Mouse (Mus musculus) kidney, embryonic 15.5 days (tissue): Measurements from ENCODE around the gene Prkci. TPM values are rescaled to one million over a fixed set of nuclear protein-coding genes. Genes with fewer than 3 reads are reported as not detected.
A peak's percentile ranks its signal among the peaks of the same experiment; 100 is the strongest.

Source experiments
- ATAC-seq: fragments of 200-750 bp; cut with Nextera tagmentation; replicated peaks from 2 replicates; pipeline ENCODE4 v1.8.0; 2017; ENCODE audit warnings: moderate TSS enrichment; ENCODE audit not compliant: low FRiP score
- H3K27ac ChIP-seq: fragments of 300-500 bp; sonication (generic); 2 replicates; pipeline ENCODE4 v1.5.1; 2015; ENCODE audit warnings: mild to moderate bottlenecking, inconsistent platforms
- H3K27me3 ChIP-seq: fragments of 300-500 bp; sonication (generic); 2 replicates; pipeline ENCODE4 v1.6.1; 2015; ENCODE audit warnings: inconsistent platforms
- H3K36me3 ChIP-seq: fragments of 300-500 bp; sonication (generic); 2 replicates; pipeline ENCODE4 v1.6.1; 2015; ENCODE audit warnings: inconsistent platforms
- H3K4me1 ChIP-seq: fragments of 300-500 bp; sonication (generic); 2 replicates; pipeline ENCODE4 v1.6.1; 2015; ENCODE audit warnings: inconsistent platforms
- H3K4me2 ChIP-seq: fragments of 300-500 bp; sonication (generic); 2 replicates; pipeline ENCODE4 v1.6.1; 2015; ENCODE audit warnings: moderate library complexity, mild to moderate bottlenecking, inconsistent platforms
- H3K4me3 ChIP-seq: fragments of 300-500 bp; sonication (generic); replicated peaks from 2 replicates; pipeline ENCODE4 v1.5.1; 2015; ENCODE audit warnings: mild to moderate bottlenecking, inconsistent platforms
- H3K9ac ChIP-seq: fragments of 300-500 bp; sonication (generic); 2 replicates; pipeline ENCODE4 v1.6.1; 2015; ENCODE audit warnings: mild to moderate bottlenecking, inconsistent platforms
- H3K9me3 ChIP-seq: fragments of 300-500 bp; sonication (generic); replicated peaks from 2 replicates; pipeline ENCODE4 v1.6.1; 2016; ENCODE audit warnings: inconsistent platforms
- WGBS: fragments of 180-500 bp; shearing (Covaris S2); methylation state at CpG from one replicate; pipeline ENCODE4 v1.1.7; 2015; ENCODE audit warnings: mixed read lengths; 5-methylcytosine and 5-hydroxymethylcytosine counted together
- polyA plus RNA-seq: library from polyadenylated mRNA; unstranded; fragments of >200 nt; fragmentation: Nextera tagmentation; extraction: Ambion mirVana; gene quantifications from 2 replicates; pipeline ENCODE4 v1.2.1, GENCODE M21; 2015

Prkci gene
- polyA plus RNA-seq, 1 experiment from 2014 or later: 40.5 TPM

GRCm38 (mm10) chr3:30999401-31000017, 4.0 kb downstream of the Prkci start:
- Histone ChIP-seq H3K9ac (no peak overlapping the region; the same call in 1 of the 2 replicates), H3K27ac (peak overlapping the region; percentile 85), H3K27me3 (no peaks in the 10 kb centered on the region), H3K9me3 (no peaks in the 10 kb centered on the region), H3K4me1 (peaks cover 45% of the 10 kb centered on the region), H3K4me3 (no peak overlapping the region), H3K36me3 (peaks cover 4% of the 10 kb centered on the region; the same call in 1 of the 2 replicates), H3K4me2 (peak overlapping the region; percentile 28; the same call in 1 of the 2 replicates)
- 54% methylated on average over 10 of the region's 10 CpGs for WGBS
- ATAC-seq: no peak

GRCm38 (mm10) chr3:31000018-31000407, 4.5 kb downstream of the Prkci start:
- peak overlapping the region; percentile 85 for H3K27ac ChIP-seq
- H3K4me2 ChIP-seq: peak overlapping the region; percentile 28; the same call in 1 of the 2 replicates
- ATAC-seq: no peak
- H3K27me3 ChIP-seq: no peaks in the 10 kb centered on the region
- H3K36me3 ChIP-seq: peaks cover 4% of the 10 kb centered on the region; the same call in 1 of the 2 replicates
- H3K4me3 ChIP-seq: no peak overlapping the region
- no peaks in the 10 kb centered on the region for H3K9me3 ChIP-seq
- H3K9ac ChIP-seq: no peak overlapping the region; the same call in 1 of the 2 replicates
- H3K4me1 ChIP-seq: peaks cover 41% of the 10 kb centered on the region
- 43% methylated on average over 4 of the region's 4 CpGs for WGBS

- 0 out of 2 replicates have a peak, but pooled peaks have one; percentile 20 for ATAC-seq
- Histone ChIP-seq H3K27me3 (no peaks in the 10 kb centered on the region), H3K27ac (peak overlapping the region; percentile 32; the same call in 1 of the 2 replicates), H3K4me3 (no peak overlapping the region), H3K4me1 (peaks cover 41% of the 10 kb centered on the region), H3K4me2 (no peak overlapping the region), H3K9me3 (no peaks in the 10 kb centered on the region), H3K36me3 (peaks cover 4% of the 10 kb centered on the region; the same call in 1 of the 2 replicates), H3K9ac (no peak overlapping the region)
- WGBS: 58% methylated on average over 3 of the region's 3 CpGs
Observed at GRCm38 (mm10) chr3:31001048-31001676, 5.6 kb downstream of the Prkci start.

GRCm38 (mm10) chr3:31004320-31005209, 9.0 kb downstream of the Prkci start:
- peaks cover 4% of the 10 kb centered on the region; the same call in 1 of the 2 replicates for H3K36me3 ChIP-seq
- H3K27me3 ChIP-seq: no peaks in the 10 kb centered on the region
- H3K4me2 ChIP-seq: no peak overlapping the region
- H3K27ac ChIP-seq: no peak overlapping the region
- peaks cover 16% of the 10 kb centered on the region for H3K4me1 ChIP-seq
- H3K9me3 ChIP-seq: no peaks in the 10 kb centered on the region
- no peak overlapping the region for H3K9ac ChIP-seq
- no peak for ATAC-seq
- WGBS: 77% methylated on average over 6 of the region's 6 CpGs
- H3K4me3 ChIP-seq: no peak overlapping the region

- WGBS: 83% methylated on average over 2 of the region's 2 CpGs
- ATAC-seq: no peak
- Histone ChIP-seq H3K36me3 (peaks cover 5% of the 10 kb centered on the region; the same call in 1 of the 2 replicates), H3K27ac (no peak overlapping the region), H3K9ac (no peak overlapping the region), H3K4me3 (no peak overlapping the region), H3K9me3 (no peaks in the 10 kb centered on the region), H3K4me1 (peaks cover 41% of the 10 kb centered on the region), H3K4me2 (no peak overlapping the region), H3K27me3 (no peaks in the 10 kb centered on the region)
Observed at GRCm38 (mm10) chr3:31014374-31014773, 18.8 kb downstream of the Prkci start.

GRCm38 (mm10) chr3:31015682-31016443, 20.3 kb downstream of the Prkci start:
- Histone ChIP-seq H3K27ac (peak overlapping the region; percentile 69), H3K4me1 (peaks cover 41% of the 10 kb centered on the region), H3K9me3 (no peaks in the 10 kb centered on the region), H3K27me3 (no peaks in the 10 kb centered on the region), H3K4me3 (no peak overlapping the region), H3K9ac (no peak overlapping the region), H3K36me3 (peaks cover 18% of the 10 kb centered on the region), H3K4me2 (no peak overlapping the region)
- ATAC-seq: no peak
- WGBS: 69% methylated on average over 10 of the region's 10 CpGs

GRCm38 (mm10) chr3:31016594-31017196, 21.1 kb downstream of the Prkci start:
- 35% methylated on average over 9 of the region's 9 CpGs for WGBS
- peak; percentile 35; the same call in 1 of the 2 replicates for ATAC-seq
- Histone ChIP-seq H3K36me3 (peaks cover 18% of the 10 kb centered on the region), H3K9ac (no peak overlapping the region), H3K4me2 (no peak overlapping the region), H3K4me3 (no peak overlapping the region), H3K4me1 (peaks cover 41% of the 10 kb centered on the region), H3K27ac (peak overlapping the region; percentile 69), H3K9me3 (no peaks in the 10 kb centered on the region), H3K27me3 (no peaks in the 10 kb centered on the region)

GRCm38 (mm10) chr3:31017652-31018051, 22.1 kb downstream of the Prkci start:
- Histone ChIP-seq H3K4me2 (no peak overlapping the region), H3K27ac (peak overlapping the region; percentile 69; the same call in 1 of the 2 replicates), H3K9me3 (no peaks in the 10 kb centered on the region), H3K4me1 (peaks cover 48% of the 10 kb centered on the region), H3K36me3 (peaks cover 18% of the 10 kb centered on the region), H3K4me3 (no peak overlapping the region), H3K9ac (no peak overlapping the region), H3K27me3 (no peaks in the 10 kb centered on the region)
- WGBS: 48% methylated on average over 4 of the region's 4 CpGs
- no peak for ATAC-seq

GRCm38 (mm10) chr3:31019287-31019686, 23.7 kb downstream of the Prkci start:
- Histone ChIP-seq H3K9ac (no peak overlapping the region), H3K4me1 (peaks cover 64% of the 10 kb centered on the region), H3K27me3 (no peaks in the 10 kb centered on the region), H3K9me3 (no peaks in the 10 kb centered on the region), H3K27ac (no peak overlapping the region), H3K36me3 (peaks cover 18% of the 10 kb centered on the region), H3K4me3 (no peak overlapping the region), H3K4me2 (no peak overlapping the region)
- WGBS: 71% methylated on average over 1 of the region's 1 CpGs
- no peak for ATAC-seq

GRCm38 (mm10) chr3:31019793-31020447, 24.4 kb downstream of the Prkci start:
- H3K9ac ChIP-seq: no peak overlapping the region
- H3K4me2 ChIP-seq: no peak overlapping the region
- H3K27me3 ChIP-seq: no peaks in the 10 kb centered on the region
- 88% methylated on average over 5 of the region's 5 CpGs for WGBS
- no peak overlapping the region for H3K4me3 ChIP-seq
- no peaks in the 10 kb centered on the region for H3K9me3 ChIP-seq
- H3K36me3 ChIP-seq: peaks cover 18% of the 10 kb centered on the region
- H3K4me1 ChIP-seq: peaks cover 59% of the 10 kb centered on the region
- no peak overlapping the region for H3K27ac ChIP-seq
- no peak for ATAC-seq
